Mouse (Mus musculus) limb, embryonic 12.5 days (tissue): Measurements from ENCODE around the gene Nms. TPM values are rescaled to one million over a fixed set of nuclear protein-coding genes. Genes with fewer than 3 reads are reported as not detected.
A peak's percentile ranks its signal among the peaks of the same experiment; 100 is the strongest.

Experiments used
- ATAC-seq: fragments of 200-750 bp; cut with Nextera tagmentation; 2 replicates; pipeline ENCODE4 v1.8.0; 2017; ENCODE audit warnings: low read depth, moderate TSS enrichment; ENCODE audit not compliant: insufficient number of reproducible peaks, insufficient read depth, low FRiP score, low TSS enrichment
- H3K27ac ChIP-seq: fragments of 300-500 bp; sonication (generic); 2 replicates; pipeline ENCODE4 v1.5.1; 2016; ENCODE audit warnings: mild to moderate bottlenecking, moderate library complexity
- H3K27me3 ChIP-seq: fragments of 300-500 bp; sonication (generic); 2 replicates; pipeline ENCODE4 v1.6.1; 2016; ENCODE audit warnings: mild to moderate bottlenecking, moderate library complexity
- H3K36me3 ChIP-seq: fragments of 300-500 bp; sonication (generic); 2 replicates; pipeline ENCODE4 v1.6.1; 2016; ENCODE audit warnings: mild to moderate bottlenecking, moderate library complexity
- H3K4me1 ChIP-seq: fragments of 300-500 bp; sonication (generic); replicated peaks from 2 replicates; pipeline ENCODE4 v1.6.1; 2016
- H3K4me2 ChIP-seq: fragments of 300-500 bp; sonication (generic); 2 replicates; pipeline ENCODE4 v1.6.1; 2016; ENCODE audit warnings: mild to moderate bottlenecking, moderate library complexity
- H3K4me3 ChIP-seq: fragments of 300-500 bp; sonication (generic); replicated peaks from 2 replicates; pipeline ENCODE4 v1.5.1; 2016; ENCODE audit warnings: mild to moderate bottlenecking
- H3K9ac ChIP-seq: fragments of 300-500 bp; sonication (generic); replicated peaks from 2 replicates; pipeline ENCODE4 v1.6.1; 2016; ENCODE audit warnings: mild to moderate bottlenecking, moderate library complexity
- H3K9me3 ChIP-seq: fragments of 300-500 bp; sonication (generic); 2 replicates; pipeline ENCODE4 v1.6.1; 2016; ENCODE audit warnings: mild to moderate bottlenecking, moderate library complexity
- WGBS: fragments of 180-500 bp; shearing (Covaris S2); methylation state at CpG from one replicate; pipeline ENCODE4 v1.1.7; 2016; 5-methylcytosine and 5-hydroxymethylcytosine counted together
- polyA plus RNA-seq: library from polyadenylated mRNA; unstranded; fragments of >200 nt; fragmentation: Nextera tagmentation; extraction: Ambion mirVana; gene quantifications from 2 replicates; pipeline ENCODE4 v1.2.1, GENCODE M21; 2016

The Nms gene
- polyA plus RNA-seq, 1 experiment from 2014 or later = not detected

GRCm38 (mm10) chr1:38939608-38940007 is 659 bp downstream of the Nms start:
- Histone ChIP-seq H3K36me3 (no peaks in the 10 kb centered on the region), H3K9ac (no peak overlapping the region), H3K4me2 (no peak overlapping the region), H3K4me3 (no peak overlapping the region), H3K27ac (no peak overlapping the region), H3K4me1 (no peaks in the 10 kb centered on the region), H3K27me3 (no peaks in the 10 kb centered on the region), H3K9me3 (no peaks in the 10 kb centered on the region)
- ATAC-seq = no peak
- 8% methylated on average over 5 of the region's 5 CpGs for WGBS

- Histone ChIP-seq H3K36me3 (no peaks in the 10 kb centered on the region), H3K27ac (no peak overlapping the region), H3K9ac (no peak overlapping the region), H3K27me3 (no peaks in the 10 kb centered on the region), H3K4me1 (no peaks in the 10 kb centered on the region), H3K4me2 (no peak overlapping the region), H3K9me3 (no peaks in the 10 kb centered on the region), H3K4me3 (no peak overlapping the region)
- 83% methylated on average over 3 of the region's 3 CpGs for WGBS
- ATAC-seq = no peak
These were observed 17.5 kb downstream of the Nms start for GRCm38 (mm10) chr1:38956457-38956856.

- WGBS = 94% methylated on average over 1 of the region's 1 CpGs
- no peak for ATAC-seq
- H3K9ac ChIP-seq = no peak overlapping the region
- H3K27me3 ChIP-seq = peaks cover 4% of the 10 kb centered on the region; the same call in 1 of the 2 replicates
- no peaks in the 10 kb centered on the region for H3K36me3 ChIP-seq
- no peak overlapping the region for H3K4me2 ChIP-seq
- H3K9me3 ChIP-seq = no peaks in the 10 kb centered on the region
- no peak overlapping the region for H3K4me3 ChIP-seq
- no peaks in the 10 kb centered on the region for H3K4me1 ChIP-seq
- H3K27ac ChIP-seq = no peak overlapping the region
These were observed 30.2 kb downstream of the Nms start for GRCm38 (mm10) chr1:38969116-38969515.

- no peak for ATAC-seq
- Histone ChIP-seq H3K9me3 (no peaks in the 10 kb centered on the region), H3K4me1 (no peaks in the 10 kb centered on the region), H3K27ac (no peak overlapping the region), H3K9ac (no peak overlapping the region), H3K36me3 (no peaks in the 10 kb centered on the region), H3K27me3 (peaks cover 4% of the 10 kb centered on the region; the same call in 1 of the 2 replicates), H3K4me2 (no peak overlapping the region), H3K4me3 (no peak overlapping the region)
- WGBS = 80% methylated on average over 3 of the region's 3 CpGs
These were observed 32.8 kb downstream of the Nms start for GRCm38 (mm10) chr1:38971712-38972111.

- Histone ChIP-seq H3K27ac (no peak overlapping the region), H3K4me1 (no peaks in the 10 kb centered on the region), H3K36me3 (no peaks in the 10 kb centered on the region), H3K9me3 (no peaks in the 10 kb centered on the region), H3K4me3 (no peak overlapping the region), H3K4me2 (no peak overlapping the region), H3K27me3 (no peaks in the 10 kb centered on the region), H3K9ac (no peak overlapping the region)
- ATAC-seq = no peak
- WGBS = 78% methylated on average over 9 of the region's 9 CpGs
These were observed 34.1 kb downstream of the Nms start for GRCm38 (mm10) chr1:38972986-38973592.

GRCm38 (mm10) chr1:38979953-38980352 is 41.0 kb downstream of the Nms start:
- no peak overlapping the region for H3K4me3 ChIP-seq
- ATAC-seq = no peak
- no peaks in the 10 kb centered on the region for H3K4me1 ChIP-seq
- 80% methylated on average over 7 of the region's 7 CpGs for WGBS
- no peaks in the 10 kb centered on the region for H3K9me3 ChIP-seq
- H3K27me3 ChIP-seq = no peaks in the 10 kb centered on the region
- H3K36me3 ChIP-seq = no peaks in the 10 kb centered on the region
- no peak overlapping the region for H3K4me2 ChIP-seq
- H3K27ac ChIP-seq = no peak overlapping the region
- no peak overlapping the region for H3K9ac ChIP-seq

- Histone ChIP-seq H3K4me3 (no peak overlapping the region), H3K27ac (no peak overlapping the region), H3K4me2 (no peak overlapping the region), H3K36me3 (no peaks in the 10 kb centered on the region), H3K9ac (no peak overlapping the region), H3K9me3 (no peaks in the 10 kb centered on the region), H3K27me3 (no peaks in the 10 kb centered on the region), H3K4me1 (peaks cover 13% of the 10 kb centered on the region)
- no peak for ATAC-seq
- 39% methylated on average over 2 of the region's 2 CpGs for WGBS
These were observed 44.9 kb downstream of the Nms start for GRCm38 (mm10) chr1:38983870-38984269.

GRCm38 (mm10) chr1:38985308-38985707 is 46.4 kb downstream of the Nms start, which contains the start of gene Pdcl3:
Gene Pdcl3 (plus strand): TSS chr1:38985608.
- H3K27ac ChIP-seq = no peak within 1 kb of the TSS
- 86% methylated on average over 3 of the region's 3 CpGs for WGBS
- H3K27me3 ChIP-seq = no peaks in the 10 kb centered on the region
- peaks cover 13% of the 10 kb centered on the region for H3K4me1 ChIP-seq
- H3K9me3 ChIP-seq = no peaks in the 10 kb centered on the region
- no peak within 1 kb of the TSS for H3K4me3 ChIP-seq
- no peak for ATAC-seq
- H3K36me3 ChIP-seq = no peaks in the 10 kb centered on the region
- H3K9ac ChIP-seq = no peak within 1 kb of the TSS
- no peak within 1 kb of the TSS for H3K4me2 ChIP-seq

GRCm38 (mm10) chr1:38987080-38987864 is 48.3 kb downstream of the Nms start:
- WGBS = 5% methylated on average over 38 of the region's 38 CpGs
- Histone ChIP-seq H3K27ac (peak overlapping the region; percentile 91), H3K4me2 (peak overlapping the region; percentile 65)

GRCm38 (mm10) chr1:38987865-38988211 is 48.9 kb downstream of the Nms start:
- Histone ChIP-seq H3K4me1 (peaks cover 13% of the 10 kb centered on the region), H3K4me2 (peak overlapping the region; percentile 65), H3K4me3 (peak overlapping the region; percentile 74), H3K27ac (peak overlapping the region; percentile 91), H3K36me3 (peaks cover 24% of the 10 kb centered on the region), H3K27me3 (no peaks in the 10 kb centered on the region), H3K9me3 (no peaks in the 10 kb centered on the region), H3K9ac (peak overlapping the region; percentile 80)
- WGBS = under 1% methylated on average over 25 of the region's 25 CpGs
- ATAC-seq = peak; percentile 88; the same call in 1 of the 2 replicates

More at GRCm38 (mm10) chr1:38987080-38987864, 48.3 kb downstream of the Nms start:
- Histone ChIP-seq H3K9me3 (no peaks in the 10 kb centered on the region), H3K4me3 (peak overlapping the region; percentile 74), H3K9ac (peak overlapping the region; percentile 80), H3K27me3 (no peaks in the 10 kb centered on the region), H3K4me1 (peaks cover 13% of the 10 kb centered on the region), H3K36me3 (peaks cover 18% of the 10 kb centered on the region)
- peak; percentile 98 for ATAC-seq

GRCm38 (mm10) chr1:38988357-38988756 is 49.4 kb downstream of the Nms start:
- Histone ChIP-seq H3K27me3 (no peaks in the 10 kb centered on the region), H3K4me3 (peak overlapping the region; percentile 74), H3K9ac (peak overlapping the region; percentile 80), H3K36me3 (peaks cover 29% of the 10 kb centered on the region), H3K27ac (peak overlapping the region; percentile 91; the same call in 1 of the 2 replicates), H3K4me2 (peak overlapping the region; percentile 65), H3K4me1 (peaks cover 13% of the 10 kb centered on the region), H3K9me3 (no peaks in the 10 kb centered on the region)
- no peak for ATAC-seq
- 32% methylated on average over 7 of the region's 7 CpGs for WGBS
